Mouse (Mus musculus) frontal cortex, postnatal 10 days (tissue): Measurements from ENCODE around the gene Dtd2.

Source experiments
- DNase-seq, 2 experiments: peaks; one replicate each; pipeline ENCODE4 v3.0.0; 2022; ENCODE audit warnings: low spot score in 2 of 2, mixed read lengths in 1 of 2

Gene Dtd2

GRCm38 (mm10) chr12:52005877-52006632, at the start of gene Dtd2:
Gene Dtd2 (minus strand): TSS chr12:52006501.
- DNase-seq: peak; percentile 89 to 93

- DNase-seq: no peak
These were observed 43.0 kb upstream of the Dtd2 start for GRCm38 (mm10) chr12:52049324-52049723.

GRCm38 (mm10) chr12:52046371-52046770, 40.1 kb upstream of the Dtd2 start:
- DNase-seq: no peak

GRCm38 (mm10) chr12:52042818-52043336, 36.6 kb upstream of the Dtd2 start:
- DNase-seq: no peak

- DNase-seq: no peak
These were observed 32.1 kb upstream of the Dtd2 start for GRCm38 (mm10) chr12:52038352-52038751.

GRCm38 (mm10) chr12:52034956-52035355, 28.7 kb upstream of the Dtd2 start:
- DNase-seq: no peak

GRCm38 (mm10) chr12:52032276-52032675, 26.0 kb upstream of the Dtd2 start:
- no peak for DNase-seq

- no peak for DNase-seq
These were observed 21.7 kb upstream of the Dtd2 start, which contains the start of gene Gpr33 for GRCm38 (mm10) chr12:52027963-52028362. Gene Gpr33 (minus strand): TSS chr12:52028063.

GRCm38 (mm10) chr12:52014494-52015029, 8.3 kb upstream of the Dtd2 start:
- no peak for DNase-seq

- DNase-seq: no peak
These were observed 7.7 kb upstream of the Dtd2 start for GRCm38 (mm10) chr12:52014044-52014443.

- DNase-seq: no peak
These were observed 7.0 kb upstream of the Dtd2 start for GRCm38 (mm10) chr12:52013274-52013673.

- no peak for DNase-seq
These were observed 5.9 kb upstream of the Dtd2 start for GRCm38 (mm10) chr12:52012159-52012558.

- DNase-seq: no peak
These were observed 4.3 kb upstream of the Dtd2 start for GRCm38 (mm10) chr12:52010630-52010961.

GRCm38 (mm10) chr12:52009928-52010629, 3.8 kb upstream of the Dtd2 start:
- no peak for DNase-seq

- DNase-seq: no peak
These were observed 313 bp upstream of the Dtd2 start for GRCm38 (mm10) chr12:52006633-52006994.

GRCm38 (mm10) chr12:52002746-52003145, 3.6 kb downstream of the Dtd2 start:
- no peak for DNase-seq

GRCm38 (mm10) chr12:52001544-52001943, 4.8 kb downstream of the Dtd2 start:
- peak; percentile 36 to 40 for DNase-seq

- DNase-seq: no peak
These were observed 7.9 kb downstream of the Dtd2 start for GRCm38 (mm10) chr12:51998366-51998932.

GRCm38 (mm10) chr12:51995738-51996536, 10.4 kb downstream of the Dtd2 start:
- DNase-seq: no peak

- no peak for DNase-seq
These were observed 15.7 kb downstream of the Dtd2 start for GRCm38 (mm10) chr12:51990629-51991028.

GRCm38 (mm10) chr12:51988536-51988935, 17.8 kb downstream of the Dtd2 start:
- DNase-seq: no peak

- no peak for DNase-seq
These were observed 20.5 kb downstream of the Dtd2 start for GRCm38 (mm10) chr12:51985826-51986225.
